Mouse (Mus musculus) embryonic fibroblast, embryonic 13.5 days (primary cell): ENCODE data around the gene Pdcd4.

Experiments used
- CTCF ChIP-seq: IDR thresholded peaks from 2 replicates; pipeline ENCODE4 v1.5.1; 2011; ENCODE audit warnings: mild to moderate bottlenecking, control low read depth, low read length, moderate library complexity, borderline replicate concordance; ENCODE audit not compliant: insufficient read depth
- POLR2A ChIP-seq: IDR thresholded peaks from 2 replicates; pipeline ENCODE4 v1.6.1; 2011; ENCODE audit warnings: low read depth, mild to moderate bottlenecking, control low read depth, low read length, moderate library complexity

DNA sequence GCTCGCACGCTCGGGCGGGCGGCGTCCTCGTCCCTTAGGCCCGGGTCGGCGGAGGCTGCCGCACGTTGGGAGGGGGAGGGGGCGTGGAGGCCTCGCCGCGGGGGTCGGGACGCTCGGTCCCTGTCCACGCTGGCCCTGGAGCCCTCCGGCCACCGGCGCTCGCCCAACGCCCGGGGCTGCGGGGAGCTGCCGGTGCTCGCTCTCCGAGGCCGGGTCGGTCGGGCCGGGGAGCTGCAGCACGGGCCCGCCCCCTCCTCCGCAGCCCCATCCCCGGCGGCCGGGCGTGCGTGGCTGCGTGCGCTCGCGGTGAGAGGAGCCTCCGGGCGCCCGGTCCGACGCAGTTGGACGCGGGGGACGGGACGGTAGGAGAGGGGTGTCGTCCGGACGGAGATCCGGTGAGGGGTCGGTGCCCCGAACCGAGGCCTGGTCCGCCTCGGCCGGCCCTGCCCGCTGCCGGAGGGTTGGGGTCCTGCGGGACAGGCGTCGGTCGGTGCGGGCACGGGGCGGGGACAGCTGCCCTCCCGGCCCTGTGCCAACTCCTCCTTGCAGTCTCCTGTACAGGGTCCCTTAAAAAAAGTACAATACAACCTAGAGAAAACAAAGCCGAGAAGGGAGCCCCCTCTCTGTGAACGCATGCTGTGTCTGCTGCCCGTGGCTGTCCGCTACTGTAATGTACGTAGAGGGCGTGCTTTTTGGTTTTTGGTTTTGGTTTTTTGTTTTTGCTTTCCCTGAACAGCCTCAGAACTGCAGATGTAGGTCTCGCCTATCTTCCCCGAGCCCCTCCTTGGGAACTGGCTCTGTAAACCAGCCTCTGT, 11.7 kb downstream of the Pdcd4 start:
- TF ChIP-seq POLR2A = no peak
- TF ChIP-seq CTCF = peak; percentile 43; the same call in 1 of the 2 replicates
